Mouse (Mus musculus) CD4-positive naive resting alpha-beta T cell, adult 76 days (primary cell): ENCODE measurements around the gene Rbm46. TPM values are rescaled to one million over a fixed set of nuclear protein-coding genes. Genes with fewer than 3 reads are reported as not detected.

Experiments
- total RNA-seq: library from RNA; stranded (reverse); gene quantifications from one replicate; pipeline ENCODE4 v1.2.4, GENCODE M21; 2023

The Rbm46 gene
- total RNA-seq, result not detected

DNA sequence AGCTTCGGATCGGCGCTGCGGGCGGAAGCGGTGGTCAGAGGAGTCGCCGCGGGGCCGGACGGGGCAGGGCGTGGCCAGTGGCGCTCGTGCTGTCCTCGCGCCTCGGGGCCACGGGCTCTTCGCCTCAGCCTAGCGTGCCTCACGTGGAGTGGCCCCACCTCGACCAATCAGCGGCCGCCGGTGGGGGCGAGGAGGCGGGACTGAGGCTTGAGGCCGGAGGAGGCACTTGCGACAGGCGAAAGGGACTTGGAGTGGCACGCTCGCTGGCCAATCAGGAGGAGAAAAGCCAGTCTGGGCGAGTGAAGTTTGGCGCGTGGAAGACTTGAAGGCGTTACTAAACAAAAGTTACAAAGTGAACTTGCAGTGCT, at the start of gene Rbm46:
Gene Rbm46, minus strand, starts transcription at position 112 of the 368 bp plus-strand sequence.

DNA sequence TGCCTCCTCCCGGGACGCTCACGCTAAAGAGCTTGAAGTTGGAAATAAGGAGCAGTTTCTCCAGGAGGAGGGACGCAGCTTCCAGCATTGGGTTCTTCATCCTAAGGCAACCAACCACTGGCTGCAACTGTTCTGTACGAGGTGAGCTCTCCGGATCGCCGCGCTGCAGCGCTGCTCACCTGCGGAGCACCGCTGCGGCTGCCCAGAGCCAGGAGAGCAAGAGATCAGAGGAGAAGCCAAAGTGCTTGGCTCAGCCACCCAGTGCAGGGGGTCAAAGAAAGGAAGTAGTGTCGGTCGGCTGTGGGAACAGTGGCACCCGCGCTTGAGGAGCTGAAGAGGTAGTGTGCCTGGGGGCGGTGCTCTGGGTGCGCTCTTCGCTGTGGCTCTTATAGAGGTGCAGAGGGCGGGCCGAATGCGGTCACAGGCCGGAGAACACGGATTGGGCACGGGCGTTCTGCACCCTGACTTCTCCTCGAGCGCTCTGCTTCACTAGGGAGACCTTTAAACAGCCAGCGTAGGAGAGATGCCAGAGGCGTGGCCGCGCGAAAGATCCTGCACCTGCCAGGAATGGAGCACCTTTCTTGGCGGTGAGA, 27.4 kb upstream of the Rbm46 start, which contains the start of gene Lrat:
Gene Lrat, minus strand, starts transcription at position 361 of the 593 bp plus-strand sequence.

Other genes with a start within 250 kb of the Rbm46 start
- not detected for gene Lrat, start 27.5 kb upstream of the Rbm46 start, total RNA-seq
- not detected for gene Fgg, start 131.2 kb upstream of the Rbm46 start, total RNA-seq
- gene Fga, start 149.6 kb upstream of the Rbm46 start, total RNA-seq, result not detected
- gene Fgb, start 173.4 kb upstream of the Rbm46 start, total RNA-seq, result not detected
- 64.1 TPM for gene Plrg1, start 179.0 kb upstream of the Rbm46 start, total RNA-seq